Mouse (Mus musculus): ENCODE results near the gene Cdk5r2. TPM values are rescaled to one million over a fixed set of nuclear protein-coding genes. Genes with fewer than 3 reads are reported as not detected.

Gene Cdk5r2
- polyA plus RNA-seq, 1 experiment from 2014 or later: 0.47 TPM

- H3K4me2 ChIP-seq (replicated peaks): no peak overlapping the region
- H3K9me3 ChIP-seq: no peaks in the 10 kb centered on the region
- no peak overlapping the region for H3K9ac ChIP-seq
- peaks cover 95% of the 10 kb centered on the region for H3K27me3 ChIP-seq
- no peaks in the 10 kb centered on the region for H3K36me3 ChIP-seq
- WGBS: 2% methylated on average over 7 of the region's 7 CpGs
- no peak overlapping the region for H3K27ac ChIP-seq
- no peak overlapping the region for H3K4me3 ChIP-seq
- no peak for ATAC-seq (ENCODE audit: insufficient number of reproducible peaks, insufficient read depth, low FRiP score, low TSS enrichment)
- H3K4me1 ChIP-seq: peaks cover 24% of the 10 kb centered on the region
Measured at GRCm38 (mm10) chr1:74897976-74898375, 43.2 kb downstream of the Cdk5r2 start.

- 4% methylated on average over 7 of the region's 10 CpGs for WGBS
- H3K9me3 ChIP-seq: no peaks in the 10 kb centered on the region
Measured at GRCm38 (mm10) chr1:74898656-74899431, 44.1 kb downstream of the Cdk5r2 start.

GRCm38 (mm10) chr1:74900341-74901285 lies 45.9 kb downstream of the Cdk5r2 start:
- Histone ChIP-seq H3K27ac (no peak overlapping the region), H3K9me3 (no peaks in the 10 kb centered on the region), H3K4me2 (replicated peaks) (peak overlapping the region; percentile 57), H3K36me3 (no peaks in the 10 kb centered on the region), H3K9ac (0 out of 2 replicates have a peak overlapping the region, but pooled peaks have one; percentile 24), H3K4me1 (peaks cover 24% of the 10 kb centered on the region), H3K27me3 (peaks cover 90% of the 10 kb centered on the region), H3K4me3 (peak overlapping the region; percentile 30)
- WGBS: 2% methylated on average over 52 of the region's 66 CpGs
- no peak for ATAC-seq (ENCODE audit: insufficient number of reproducible peaks, insufficient read depth, low FRiP score, low TSS enrichment)

More at GRCm38 (mm10) chr1:74898656-74899431, 44.1 kb downstream of the Cdk5r2 start:
- Histone ChIP-seq H3K27me3 (peaks cover 94% of the 10 kb centered on the region), H3K9ac (no peak overlapping the region), H3K4me2 (replicated peaks) (no peak overlapping the region), H3K27ac (no peak overlapping the region), H3K36me3 (no peaks in the 10 kb centered on the region), H3K4me1 (peaks cover 24% of the 10 kb centered on the region), H3K4me3 (no peak overlapping the region)
- ATAC-seq (ENCODE audit: insufficient number of reproducible peaks, insufficient read depth, low FRiP score, low TSS enrichment): no peak

GRCm38 (mm10) chr1:74901686-74902085 lies 47.0 kb downstream of the Cdk5r2 start:
- Histone ChIP-seq H3K9me3 (no peaks in the 10 kb centered on the region), H3K27me3 (peaks cover 79% of the 10 kb centered on the region), H3K4me3 (no peak overlapping the region), H3K4me1 (peaks cover 24% of the 10 kb centered on the region), H3K27ac (no peak overlapping the region), H3K36me3 (no peaks in the 10 kb centered on the region), H3K4me2 (replicated peaks) (no peak overlapping the region), H3K9ac (no peak overlapping the region)
- 7% methylated on average over 3 of the region's 3 CpGs for WGBS
- no peak for ATAC-seq (ENCODE audit: insufficient number of reproducible peaks, insufficient read depth, low FRiP score, low TSS enrichment)

GRCm38 (mm10) chr1:74902191-74902590 lies 47.5 kb downstream of the Cdk5r2 start:
- H3K9me3 ChIP-seq: no peaks in the 10 kb centered on the region
- H3K4me3 ChIP-seq: no peak overlapping the region
- no peak overlapping the region for H3K4me2 ChIP-seq (replicated peaks)
- H3K27ac ChIP-seq: no peak overlapping the region
- H3K4me1 ChIP-seq: peaks cover 24% of the 10 kb centered on the region
- no peak for ATAC-seq (ENCODE audit: insufficient number of reproducible peaks, insufficient read depth, low FRiP score, low TSS enrichment)
- H3K9ac ChIP-seq: no peak overlapping the region
- no peaks in the 10 kb centered on the region for H3K36me3 ChIP-seq
- peaks cover 76% of the 10 kb centered on the region for H3K27me3 ChIP-seq
- 17% methylated on average over 6 of the region's 6 CpGs for WGBS

MicroRNA genes within 50 kb of the gene (microRNA counts, 519-probe panel; counts per million panel counts)
- microRNA mmu-miR-375: 2,367 counts per million, percentile 68 among the panel's probes with 10 or more counts

Small RNA genes within 50 kb of the gene (microRNA-seq; reads per million reads assigned to microRNA genes)
- 790 reads per million, percentile 74 among the genes with 10 or more reads in this experiment for gene Mir375

Other genes with a start within 250 kb of the Cdk5r2 start
- gene Ttll4, start 193.2 kb upstream of the Cdk5r2 start, polyA plus RNA-seq (2016; fragmentation: Nextera tagmentation; extraction: Ambion mirVana): 28.6 and 29.3 TPM in 2 replicates
- 9.1 and 10.5 TPM in 2 replicates for gene Cyp27a1, start 141.4 kb upstream of the Cdk5r2 start, polyA plus RNA-seq (2016; fragmentation: Nextera tagmentation; extraction: Ambion mirVana)
- 0.47 and 0.56 TPM in 2 replicates for gene Prkag3, start 105.7 kb upstream of the Cdk5r2 start, polyA plus RNA-seq (2016; fragmentation: Nextera tagmentation; extraction: Ambion mirVana)
- gene Wnt6, start 83.0 kb upstream of the Cdk5r2 start, polyA plus RNA-seq (2016; fragmentation: Nextera tagmentation; extraction: Ambion mirVana): 30.1 and 30.8 TPM in 2 replicates
- gene Wnt10a, start 63.4 kb upstream of the Cdk5r2 start, polyA plus RNA-seq (2016; fragmentation: Nextera tagmentation; extraction: Ambion mirVana): 3.1 and 3.5 TPM in 2 replicates
- gene Fev, start 30.5 kb downstream of the Cdk5r2 start, polyA plus RNA-seq (2016; fragmentation: Nextera tagmentation; extraction: Ambion mirVana): 0.32 and 0.56 TPM in 2 replicates
- gene Cryba2, start 38.2 kb downstream of the Cdk5r2 start, polyA plus RNA-seq (2016; fragmentation: Nextera tagmentation; extraction: Ambion mirVana): 8.4 and 16.1 TPM in 2 replicates
- 0.04 and 0.06 TPM in 2 replicates for gene Cfap65, start 80.7 kb downstream of the Cdk5r2 start, polyA plus RNA-seq (2016; fragmentation: Nextera tagmentation; extraction: Ambion mirVana)
- gene Ihh, start 96.7 kb downstream of the Cdk5r2 start, polyA plus RNA-seq (2016; fragmentation: Nextera tagmentation; extraction: Ambion mirVana): 0.18 and 0.60 TPM in 2 replicates

Measured in embryonic facial prominence, embryonic 12.5 days (tissue).